Mouse (Mus musculus): ENCODE measurements around the gene Olfr65. TPM values are rescaled to one million over a fixed set of nuclear protein-coding genes. Genes with fewer than 3 reads are reported as not detected.

Olfr65 gene
- total and polyA plus RNA-seq, 3 experiments: not detected

DNA sequence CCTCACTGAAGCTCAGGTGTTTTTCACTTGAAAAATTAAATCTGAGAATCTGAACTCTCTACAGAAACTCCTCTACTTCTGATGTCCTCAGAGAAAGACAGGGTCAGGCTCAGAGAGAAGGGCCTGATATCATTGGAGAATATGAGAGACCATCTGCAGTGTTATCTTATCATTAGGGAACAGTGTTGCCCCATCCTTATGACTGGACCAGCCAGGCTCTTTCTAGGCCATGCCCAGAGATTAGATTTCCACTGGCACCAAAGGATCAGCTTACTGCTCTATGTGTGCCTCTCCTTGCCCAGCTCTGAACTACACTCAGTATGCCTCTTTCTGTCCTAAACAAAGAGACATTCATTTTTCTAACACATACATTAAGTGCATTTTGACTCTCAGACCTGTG is 12.1 kb downstream of the Olfr65 start:
- H3K79me2 ChIP-seq (replicated peaks; ENCODE audit: control insufficient read depth, extremely low read depth, insufficient read depth, poor library complexity, severe bottlenecking): no peaks in the 10 kb centered on the region
- DNase-seq (ENCODE audit: extremely low read depth): no peak
- H3K27ac ChIP-seq (ENCODE audit: insufficient read depth, low read depth): no peak overlapping the region
- TF ChIP-seq ETS1 (conservative IDR thresholded peaks at IDR 0.05; ENCODE audit: low read depth, low read length): no peak
- no peak for TF ChIP-seq HCFC1 (IDR thresholded peaks at IDR 0.05; ENCODE audit: low read depth, low read length)
- TF ChIP-seq JUN (IDR thresholded peaks at IDR 0.05; ENCODE audit: insufficient read depth, low read depth, low read length): no peak
- no peak for TF ChIP-seq ZC3H11A (IDR thresholded peaks at IDR 0.05; ENCODE audit: low read depth, low read length)
- no peak for TF ChIP-seq SIN3A (IDR thresholded peaks at IDR 0.05; ENCODE audit: low read length)
- no peak for TF ChIP-seq MEF2A (IDR thresholded peaks at IDR 0.05; ENCODE audit: borderline replicate concordance, low read depth, low read length)
- no peak for TF ChIP-seq TBP (conservative IDR thresholded peaks at IDR 0.05; ENCODE audit: low read depth, low read length)
- no peak for TF ChIP-seq MAFK (IDR thresholded peaks at IDR 0.05; ENCODE audit: insufficient replicate concordance, low read length)
- no peak for TF ChIP-seq NRF1 (IDR thresholded peaks at IDR 0.05; ENCODE audit: low read depth, low read length)
- TF ChIP-seq NELFE (IDR thresholded peaks at IDR 0.05; ENCODE audit: low read depth, low read length): no peak
- TF ChIP-seq RAD21 (IDR thresholded peaks at IDR 0.05; ENCODE audit: low read depth, low read length): no peak
- no peak for TF ChIP-seq GABPA (IDR thresholded peaks at IDR 0.05; ENCODE audit: insufficient replicate concordance, low read depth, low read length)
- no peak for TF ChIP-seq MYC (IDR thresholded peaks at IDR 0.05; ENCODE audit: low read depth, low read length)
- no peak for TF ChIP-seq CHD1 (IDR thresholded peaks at IDR 0.05; ENCODE audit: low read depth, low read length)
- no peak for TF ChIP-seq BHLHE40 (IDR thresholded peaks at IDR 0.05; ENCODE audit: low read depth, low read length)
- no peak for TF ChIP-seq E2F4 (IDR thresholded peaks at IDR 0.05; ENCODE audit: insufficient replicate concordance, low read depth, low read length)
- no peak for TF ChIP-seq USF1 (IDR thresholded peaks at IDR 0.05; ENCODE audit: low read depth, low read length)
- in situ Hi-C loops (cut with MboI; ENCODE audit: low pct_ligation_motif_present, low pct_unique_long_range_greater_than_20kb, low sequenced_read_pairs): no loop called here
- peaks cover 2% of the 10 kb centered on the region for H3K27me3 ChIP-seq (replicated peaks)
- H3K9ac ChIP-seq (ENCODE audit: insufficient read depth, low read depth): no peak overlapping the region
- H3K9me3 ChIP-seq (replicated peaks; ENCODE audit: low read length): no peaks in the 10 kb centered on the region
- H3K36me3 ChIP-seq (replicated peaks in 1 of 2; ENCODE audit: control insufficient read depth in 1 of 2, insufficient read depth in 1 of 2, low read length in 1 of 2): no peaks in the 10 kb centered on the region
- no peak overlapping the region for H3K4me3 ChIP-seq (replicated peaks in 1 of 3; ENCODE audit: low read depth in 2 of 3, low read length in 2 of 3, poor library complexity in 1 of 3)
- no peak overlapping the region for H3K4me2 ChIP-seq (ENCODE audit: insufficient read depth, low read depth, poor library complexity, severe bottlenecking)
- dilution Hi-C loops (cut with MboI; ENCODE audit: extremely low pct_ligation_motif_present, extremely low pct_unique_long_range_greater_than_20kb, low sequenced_read_pairs): no loop called here
- H3K4me1 ChIP-seq (ENCODE audit: control insufficient read depth in 1 of 2, insufficient read depth in 2 of 2): no peaks in the 10 kb centered on the region

GRCm38 (mm10) chr7:103928525-103928924 is 25.2 kb downstream of the Olfr65 start, which contains the start of gene Olfr631:
Gene Olfr631 (plus strand): TSS chr7:103928825.
- Histone ChIP-seq H3K9ac (ENCODE audit: insufficient read depth, low read depth) (no peak within 1 kb of the TSS), H3K27me3 (replicated peaks) (no peaks in the 10 kb centered on the region), H3K4me3 (replicated peaks in 1 of 3; ENCODE audit: low read depth in 2 of 3, low read length in 2 of 3, poor library complexity in 1 of 3) (no peak within 1 kb of the TSS), H3K4me2 (ENCODE audit: insufficient read depth, low read depth, poor library complexity, severe bottlenecking) (no peak within 1 kb of the TSS), H3K79me2 (replicated peaks; ENCODE audit: control insufficient read depth, extremely low read depth, insufficient read depth, poor library complexity, severe bottlenecking) (no peaks in the 10 kb centered on the region), H3K36me3 (replicated peaks in 1 of 2; ENCODE audit: control insufficient read depth in 1 of 2, insufficient read depth in 1 of 2, low read length in 1 of 2) (no peaks in the 10 kb centered on the region), H3K27ac (ENCODE audit: insufficient read depth, low read depth) (no peak within 1 kb of the TSS), H3K9me3 (replicated peaks; ENCODE audit: low read length) (no peaks in the 10 kb centered on the region), H3K4me1 (ENCODE audit: control insufficient read depth in 1 of 2, insufficient read depth in 2 of 2) (no peaks in the 10 kb centered on the region)
- no peak for DNase-seq (ENCODE audit: extremely low read depth)
- in situ Hi-C loops (cut with MboI; ENCODE audit: low pct_ligation_motif_present, low pct_unique_long_range_greater_than_20kb, low sequenced_read_pairs): no loop called here
- dilution Hi-C loops (cut with MboI; ENCODE audit: extremely low pct_ligation_motif_present, extremely low pct_unique_long_range_greater_than_20kb, low sequenced_read_pairs): no loop called here
- TF ChIP-seq ELF1 (IDR thresholded peaks at IDR 0.05; ENCODE audit: low read depth, low read length) (no peak), USF1 (IDR thresholded peaks at IDR 0.05; ENCODE audit: low read depth, low read length) (no peak), CHD1 (IDR thresholded peaks at IDR 0.05; ENCODE audit: low read depth, low read length) (no peak), ZMIZ1 (IDR thresholded peaks at IDR 0.05; ENCODE audit: low read depth, low read length) (no peak), CHD2 (IDR thresholded peaks at IDR 0.05; ENCODE audit: low read length) (no peak), POLR2A (IDR thresholded peaks at IDR 0.05; ENCODE audit: low read depth, low read length) (no peak), MEF2A (IDR thresholded peaks at IDR 0.05; ENCODE audit: borderline replicate concordance, low read depth, low read length) (no peak), POLR2AphosphoS2 (IDR thresholded peaks at IDR 0.05; ENCODE audit: low read depth, low read length) (no peak), JUND (conservative IDR thresholded peaks at IDR 0.05; ENCODE audit: low read depth, low read length) (no peak), UBTF (IDR thresholded peaks at IDR 0.05; ENCODE audit: low read depth, low read length) (no peak), ZC3H11A (IDR thresholded peaks at IDR 0.05; ENCODE audit: low read depth, low read length) (no peak), JUN (IDR thresholded peaks at IDR 0.05; ENCODE audit: insufficient read depth, low read depth, low read length) (no peak), TBP (conservative IDR thresholded peaks at IDR 0.05; ENCODE audit: low read depth, low read length) (no peak), BHLHE40 (IDR thresholded peaks at IDR 0.05; ENCODE audit: low read depth, low read length) (no peak), NELFE (IDR thresholded peaks at IDR 0.05; ENCODE audit: low read depth, low read length) (no peak), MXI1 (IDR thresholded peaks at IDR 0.05; ENCODE audit: low read depth, low read length) (no peak)

Measured in CH12.LX (cell line).